Mouse (Mus musculus): Measurements from ENCODE around the gene Tada2b.

GRCm38 (mm10) chr5:36462810-36463209 is 21.3 kb downstream of the Tada2b start:
- peak; percentile 93 for TF ChIP-seq CTCF (IDR thresholded peaks at IDR 0.05; ENCODE audit: low read depth, low read length)
- no peak for TF ChIP-seq POLR2A (IDR thresholded peaks at IDR 0.05; ENCODE audit: insufficient read depth, low read length)
- no peak for TF ChIP-seq EP300 (IDR thresholded peaks at IDR 0.05; ENCODE audit: insufficient read depth, low read depth, low read length)

All from ES-Bruce4 (cell line).